Mouse (Mus musculus): ENCODE data around the gene Ccdc36.

The Ccdc36 gene

GRCm38 (mm10) chr9:108445125-108445524, 16.8 kb upstream of the Ccdc36 start:
- no peak for DNase-seq (ENCODE audit: low spot score in 2 of 2)

- peak; percentile 32 to 62 for DNase-seq (ENCODE audit: low spot score in 2 of 2)
Measured at GRCm38 (mm10) chr9:108441236-108441919, 13.1 kb upstream of the Ccdc36 start.

GRCm38 (mm10) chr9:108440485-108440884, 12.2 kb upstream of the Ccdc36 start:
- DNase-seq (ENCODE audit: low spot score in 2 of 2): peak; percentile 56 to 66

GRCm38 (mm10) chr9:108439176-108439575, 10.9 kb upstream of the Ccdc36 start:
- no peak for DNase-seq (ENCODE audit: low spot score in 2 of 2)

GRCm38 (mm10) chr9:108436182-108436581, 7.9 kb upstream of the Ccdc36 start, which contains the start of gene BC048562:
BC048562 (plus strand) TSS chr9:108436482.
- DNase-seq (ENCODE audit: low spot score in 2 of 2): no peak

- DNase-seq (ENCODE audit: low spot score in 2 of 2): no peak
Measured at GRCm38 (mm10) chr9:108431431-108432067, 3.3 kb upstream of the Ccdc36 start.

GRCm38 (mm10) chr9:108412221-108412620, 16.1 kb downstream of the Ccdc36 start:
- DNase-seq (ENCODE audit: low spot score in 2 of 2): no peak

DNA sequence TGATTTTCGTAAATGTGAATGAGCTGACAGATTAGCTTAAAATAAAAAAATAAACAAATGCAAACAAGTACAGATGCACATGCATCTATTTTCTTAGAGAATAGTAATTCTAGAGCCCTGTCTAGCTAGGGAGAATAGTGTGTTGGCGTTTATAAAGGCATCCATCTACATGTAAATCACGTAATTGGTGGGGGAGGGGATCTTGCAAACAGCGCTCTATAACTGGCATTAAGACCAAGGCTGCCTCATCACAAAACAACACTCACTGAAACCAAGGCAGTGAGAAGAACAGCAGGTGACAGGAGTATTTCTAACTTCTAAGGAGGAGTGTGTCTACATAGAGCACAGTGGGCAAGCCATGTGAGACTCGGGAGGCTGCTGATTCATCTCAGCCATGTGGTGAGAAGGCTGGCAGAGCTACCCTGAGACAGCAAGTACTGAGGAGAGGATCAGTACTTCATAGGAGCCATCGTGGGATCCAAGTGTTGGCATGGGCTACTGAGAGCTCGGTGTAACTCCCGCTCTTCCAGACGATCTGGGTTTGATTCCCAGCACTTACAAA, 16.8 kb downstream of the Ccdc36 start:
- DNase-seq (ENCODE audit: low spot score in 2 of 2): peak; percentile 67 to 75

GRCm38 (mm10) chr9:108409535-108409934, 18.7 kb downstream of the Ccdc36 start:
- no peak for DNase-seq (ENCODE audit: low spot score in 2 of 2)

GRCm38 (mm10) chr9:108404451-108404850, 23.8 kb downstream of the Ccdc36 start:
- no peak for DNase-seq (ENCODE audit: low spot score in 2 of 2)

- DNase-seq (ENCODE audit: low spot score in 2 of 2): peak; percentile 68 to 70
Measured at GRCm38 (mm10) chr9:108403081-108403480, 25.2 kb downstream of the Ccdc36 start.

- DNase-seq (ENCODE audit: low spot score in 2 of 2): peak; percentile 71 to 78
Measured at GRCm38 (mm10) chr9:108401186-108401960, 26.9 kb downstream of the Ccdc36 start.

DNA sequence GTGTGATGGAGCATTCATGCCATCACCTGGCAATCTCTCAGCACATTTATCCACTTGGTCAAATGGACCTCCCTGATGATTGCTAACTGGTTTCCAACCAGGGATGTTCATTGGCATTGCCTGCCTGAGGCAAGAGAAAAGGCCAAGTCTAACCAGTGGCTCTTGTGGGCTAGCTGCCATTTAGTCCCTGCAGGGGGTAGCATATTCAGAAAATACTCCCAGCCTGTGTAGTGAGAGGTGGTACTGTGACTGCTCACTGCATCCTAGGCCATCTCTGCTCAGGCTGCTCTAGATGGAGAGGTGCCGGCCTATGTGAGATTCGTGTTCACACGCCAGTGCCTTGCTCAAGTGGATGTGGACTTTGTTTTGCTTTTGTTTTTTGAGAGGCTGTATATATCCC, 30.0 kb downstream of the Ccdc36 start:
- no peak for DNase-seq (ENCODE audit: low spot score in 2 of 2)

GRCm38 (mm10) chr9:108395427-108395826, 32.9 kb downstream of the Ccdc36 start:
- DNase-seq (ENCODE audit: low spot score in 2 of 2): no peak

DNA sequence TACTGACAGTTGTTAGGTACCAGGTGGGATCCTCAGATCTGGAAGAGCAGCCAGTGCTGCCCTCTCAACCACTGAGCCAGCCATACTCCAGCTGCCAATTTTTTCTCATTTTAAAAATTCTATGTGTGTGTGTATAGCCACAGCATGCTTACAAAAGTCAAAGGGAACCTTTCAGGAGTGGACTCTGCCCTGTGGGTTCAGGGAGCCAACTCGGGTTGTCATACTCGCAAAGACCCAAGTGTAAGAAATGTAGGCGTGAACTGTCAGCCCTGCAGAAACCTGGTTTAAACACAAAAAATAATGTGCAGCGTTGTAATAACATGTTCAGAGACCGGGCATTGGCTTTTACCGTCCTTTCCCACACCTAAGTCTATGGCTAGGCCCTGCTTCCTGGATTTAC, 34.1 kb downstream of the Ccdc36 start:
- DNase-seq (ENCODE audit: low spot score in 2 of 2): no peak

DNA sequence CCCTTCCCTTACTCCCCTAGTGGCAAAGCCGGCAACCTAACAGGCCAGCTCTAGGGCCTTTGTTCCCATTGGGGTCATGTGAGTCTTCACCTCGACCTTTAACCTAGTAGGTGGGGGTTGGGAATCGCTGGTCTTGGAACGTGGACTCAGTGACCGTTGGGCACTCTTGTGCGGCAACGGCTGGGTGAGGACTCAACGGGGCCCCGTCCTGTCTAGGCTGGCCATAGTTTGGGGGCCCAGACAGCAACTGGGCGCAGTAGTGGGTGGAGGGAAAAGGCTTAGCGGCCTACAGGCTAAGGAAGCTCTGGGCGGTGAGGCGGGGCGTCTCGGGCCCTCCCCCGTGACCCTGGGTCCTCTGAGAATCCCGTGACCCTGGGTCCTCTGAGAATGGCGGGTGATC, 35.6 kb downstream of the Ccdc36 start, which contains the start of gene 1700102P08Rik:
TSS of gene 1700102P08Rik (plus strand) at position 130 of the 400 bp plus-strand sequence.
- no peak for DNase-seq (ENCODE audit: low spot score in 2 of 2)

- no peak for DNase-seq (ENCODE audit: low spot score in 2 of 2)
Measured at GRCm38 (mm10) chr9:108389220-108389619, 39.1 kb downstream of the Ccdc36 start.

DNA sequence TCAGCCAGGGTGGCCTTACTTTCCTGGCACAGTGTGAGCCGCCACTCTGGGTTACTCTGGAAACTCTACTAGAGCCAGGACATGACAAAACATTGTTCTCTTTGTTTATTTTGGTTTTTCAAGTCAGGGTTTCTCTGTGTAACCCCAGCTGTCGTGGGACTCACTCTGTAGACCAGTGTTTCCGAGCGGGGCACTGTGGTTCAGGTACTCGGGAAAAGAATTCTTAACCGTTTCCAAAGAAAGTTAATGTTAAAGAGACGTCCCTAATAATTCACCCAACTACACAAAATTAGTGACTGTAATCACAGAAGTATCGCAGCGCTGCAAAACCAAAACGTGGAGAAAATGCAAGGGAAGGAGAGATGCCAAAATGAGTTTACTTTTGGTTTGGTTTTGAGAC, 39.7 kb downstream of the Ccdc36 start:
- DNase-seq (ENCODE audit: low spot score in 2 of 2): no peak

DNA sequence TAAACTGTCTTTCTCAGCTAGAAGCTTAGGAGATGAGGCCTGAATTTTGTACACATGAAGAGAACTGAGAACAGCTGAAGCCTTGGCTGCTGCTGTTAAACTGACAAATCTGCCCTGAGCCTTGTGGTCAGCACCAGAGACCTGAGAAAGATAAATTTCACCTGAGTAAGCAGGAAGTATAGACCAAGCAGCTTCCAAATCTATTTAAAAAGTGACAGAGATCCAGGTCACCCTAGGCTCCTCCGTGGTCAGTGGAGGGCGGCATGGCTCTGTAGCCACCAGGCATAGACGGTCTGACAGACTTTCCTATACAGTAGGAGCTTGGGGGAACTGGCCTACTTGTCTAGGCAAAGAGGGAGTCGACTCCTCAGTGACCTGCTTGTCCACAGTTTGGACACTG, 41.5 kb downstream of the Ccdc36 start:
- no peak for DNase-seq (ENCODE audit: low spot score in 2 of 2)

DNA sequence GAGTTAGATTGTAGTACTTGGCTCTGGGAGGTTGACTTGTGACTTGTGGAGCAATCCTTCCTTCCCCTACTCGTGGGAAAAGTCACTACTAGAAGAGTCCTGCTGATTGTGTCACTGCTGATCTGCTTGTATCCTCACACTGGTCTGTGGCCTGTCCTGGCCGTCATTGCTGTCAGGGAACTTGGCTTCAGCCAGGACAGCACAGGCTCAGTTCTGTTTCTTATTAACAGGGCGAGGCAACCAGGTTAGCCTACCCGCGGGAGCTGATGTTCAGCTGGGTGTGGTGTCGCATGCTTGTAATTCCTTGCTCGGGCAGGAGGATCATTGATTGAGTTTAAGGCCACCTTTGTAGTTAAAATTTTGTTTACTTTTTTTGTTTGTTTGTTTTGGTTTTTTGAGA, 43.3 kb downstream of the Ccdc36 start:
- DNase-seq (ENCODE audit: low spot score in 2 of 2): no peak

DNA sequence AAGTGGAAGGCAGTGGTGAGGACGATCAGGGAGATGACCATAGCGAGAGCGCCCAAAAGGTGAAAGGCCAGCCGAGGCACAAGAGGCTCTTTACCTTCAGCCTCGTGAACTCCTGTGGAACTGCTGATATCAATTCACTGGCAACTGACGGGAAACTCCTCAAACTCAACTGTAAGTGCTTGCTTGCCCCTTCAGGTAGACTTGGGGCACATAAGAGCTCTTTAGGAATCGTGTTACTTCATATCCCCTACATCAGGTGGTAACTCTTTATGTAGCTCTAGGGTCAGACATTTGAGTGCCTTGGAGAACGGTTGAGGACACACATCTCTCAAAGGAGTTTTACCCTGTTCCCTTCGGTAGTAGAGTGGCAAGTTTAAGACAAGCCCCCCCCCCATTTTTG, 46.9 kb downstream of the Ccdc36 start:
- DNase-seq (ENCODE audit: low spot score in 2 of 2): no peak

GRCm38 (mm10) chr9:108379294-108379693, 49.0 kb downstream of the Ccdc36 start:
- no peak for DNase-seq (ENCODE audit: low spot score in 2 of 2)
